Mouse (Mus musculus) CH12.LX (cell line): ENCODE results near the gene St3gal3. TPM values are rescaled to one million over a fixed set of nuclear protein-coding genes. Genes with fewer than 3 reads are reported as not detected.

Source experiments
- DNase-seq: peaks from one replicate; pipeline ENCODE4 v3.0.0-alpha.2; 2013; ENCODE audit errors: extremely low read depth
- H3K27ac ChIP-seq: 2 replicates; pipeline ENCODE4 v1.5.1; 2012; ENCODE audit warnings: low read depth, mild to moderate bottlenecking, control low read depth, moderate library complexity; ENCODE audit not compliant: insufficient read depth
- H3K27me3 ChIP-seq: replicated peaks from 2 replicates; pipeline ENCODE3; 2012; ENCODE audit warnings: inconsistent platforms
- H3K36me3 ChIP-seq, 2 experiments: replicated peaks in 1 of 2; 2 replicates each; pipeline versions ENCODE3 to v1.6.1; 2012; ENCODE audit warnings: inconsistent platforms in 1 of 2, low read length in 1 of 2, mild to moderate bottlenecking in 1 of 2, mixed read lengths in 1 of 2, moderate library complexity in 1 of 2; ENCODE audit not compliant: control insufficient read depth in 1 of 2, insufficient read depth in 1 of 2
- H3K4me1 ChIP-seq, 2 experiments: 2 replicates each; pipeline ENCODE4 v1.6.1; 2012; ENCODE audit warnings: inconsistent platforms in 1 of 2, moderate library complexity in 1 of 2; ENCODE audit not compliant: insufficient read depth in 2 of 2, control insufficient read depth in 1 of 2
- H3K4me2 ChIP-seq: 2 replicates; pipeline ENCODE4 v1.6.1; 2012; ENCODE audit warnings: low read depth, mild to moderate bottlenecking, control low read depth; ENCODE audit not compliant: poor library complexity, insufficient read depth, severe bottlenecking
- H3K4me3 ChIP-seq, 3 experiments: fragments of 150-350 bp in 1 of 3; sonication (generic) in 1 of 3; replicated peaks in 1 of 3; 2 replicates each; pipeline versions ENCODE3 to v1.5.1; 2011 to 2012; ENCODE audit warnings: low read depth in 2 of 3, low read length in 2 of 3, mild to moderate bottlenecking in 2 of 3, moderate library complexity in 2 of 3, control low read depth in 1 of 3, improper control_type of control experiment in 1 of 3, inconsistent platforms in 1 of 3, mixed read lengths in 1 of 3; ENCODE audit not compliant: poor library complexity in 1 of 3
- H3K79me2 ChIP-seq: replicated peaks from 2 replicates; pipeline ENCODE4 v1.6.1; 2012; ENCODE audit warnings: mild to moderate bottlenecking, moderate library complexity; ENCODE audit not compliant: control insufficient read depth, poor library complexity, insufficient read depth, severe bottlenecking; ENCODE audit errors: extremely low read depth
- H3K9ac ChIP-seq: 2 replicates; pipeline ENCODE4 v1.6.1; 2012; ENCODE audit warnings: low read depth, mild to moderate bottlenecking, control low read depth, moderate library complexity; ENCODE audit not compliant: insufficient read depth
- H3K9me3 ChIP-seq: replicated peaks from 2 replicates; pipeline ENCODE3; 2012; ENCODE audit warnings: low read length, inconsistent platforms, mixed read lengths
- BHLHE40 ChIP-seq: IDR thresholded peaks from 2 replicates; pipeline ENCODE4 v1.6.1; 2011; ENCODE audit warnings: mild to moderate bottlenecking, low read depth, low read length, improper control_type of control experiment
- CHD1 ChIP-seq: IDR thresholded peaks from 2 replicates; pipeline ENCODE4 v1.6.1; 2012; ENCODE audit warnings: low read depth, low read length, improper control_type of control experiment, inconsistent platforms
- CHD2 ChIP-seq: IDR thresholded peaks from 2 replicates; pipeline ENCODE4 v1.6.1; 2011; ENCODE audit warnings: low read length, improper control_type of control experiment
- CTCF ChIP-seq, 2 experiments: IDR thresholded peaks in 1 of 2; conservative IDR thresholded peaks in 1 of 2; 2 replicates each; pipeline ENCODE4 v1.5.1; 2011 to 2012; ENCODE audit warnings: low read depth in 2 of 2, low read length in 2 of 2, improper control_type of control experiment in 1 of 2, inconsistent platforms in 1 of 2, mild to moderate bottlenecking in 1 of 2, moderate library complexity in 1 of 2
- E2F4 ChIP-seq: IDR thresholded peaks from 2 replicates; pipeline ENCODE4 v1.6.1; 2011; ENCODE audit warnings: low read depth, low read length, improper control_type of control experiment; ENCODE audit not compliant: insufficient replicate concordance
- EP300 ChIP-seq: IDR thresholded peaks from 2 replicates; pipeline ENCODE4 v1.6.1; 2011; ENCODE audit warnings: low read length, improper control_type of control experiment
- ETS1 ChIP-seq: conservative IDR thresholded peaks from 2 replicates; pipeline ENCODE4 v1.6.1; 2012; ENCODE audit warnings: low read depth, mild to moderate bottlenecking, inconsistent platforms, low read length, improper control_type of control experiment, moderate library complexity
- HCFC1 ChIP-seq: IDR thresholded peaks from 2 replicates; pipeline ENCODE4 v1.6.1; 2012; ENCODE audit warnings: low read depth, mild to moderate bottlenecking, inconsistent platforms, low read length, improper control_type of control experiment
- JUN ChIP-seq: IDR thresholded peaks from 2 replicates; pipeline ENCODE4 v1.6.1; 2011; ENCODE audit warnings: low read depth, mild to moderate bottlenecking, low read length, improper control_type of control experiment, moderate library complexity; ENCODE audit not compliant: insufficient read depth
- KAT2A ChIP-seq: IDR thresholded peaks from 2 replicates; pipeline ENCODE4 v1.6.1; 2012; ENCODE audit warnings: low read length, improper control_type of control experiment, inconsistent platforms; ENCODE audit not compliant: insufficient replicate concordance
- MAX ChIP-seq: IDR thresholded peaks from 2 replicates; pipeline ENCODE4 v1.6.1; 2011; ENCODE audit warnings: low read length, improper control_type of control experiment
- MAZ ChIP-seq: IDR thresholded peaks from 2 replicates; pipeline ENCODE4 v1.6.1; 2012; ENCODE audit warnings: low read depth, mild to moderate bottlenecking, inconsistent platforms, low read length, improper control_type of control experiment, moderate library complexity
- MXI1 ChIP-seq: IDR thresholded peaks from 2 replicates; pipeline ENCODE4 v1.6.1; 2011; ENCODE audit warnings: mild to moderate bottlenecking, low read depth, low read length, improper control_type of control experiment
- MYC ChIP-seq: IDR thresholded peaks from 2 replicates; pipeline ENCODE4 v1.6.1; 2011; ENCODE audit warnings: low read depth, mild to moderate bottlenecking, improper control_type of control experiment, low read length
- NELFE ChIP-seq: IDR thresholded peaks from 2 replicates; pipeline ENCODE4 v1.6.1; 2011; ENCODE audit warnings: low read depth, low read length, improper control_type of control experiment
- NRF1 ChIP-seq: IDR thresholded peaks from 2 replicates; pipeline ENCODE4 v1.6.1; 2014; ENCODE audit warnings: low read depth, mild to moderate bottlenecking, inconsistent platforms, low read length, improper control_type of control experiment, moderate library complexity
- POLR2A ChIP-seq: IDR thresholded peaks from 2 replicates; pipeline ENCODE4 v1.6.1; 2011; ENCODE audit warnings: low read depth, mild to moderate bottlenecking, improper control_type of control experiment, low read length
- RAD21 ChIP-seq: IDR thresholded peaks from 2 replicates; pipeline ENCODE4 v1.6.1; 2011; ENCODE audit warnings: low read depth, mild to moderate bottlenecking, low read length, improper control_type of control experiment, moderate library complexity
- RCOR1 ChIP-seq: conservative IDR thresholded peaks from 2 replicates; pipeline ENCODE4 v1.6.1; 2012; ENCODE audit warnings: low read depth, mild to moderate bottlenecking, inconsistent platforms, low read length, improper control_type of control experiment
- SMC3 ChIP-seq: IDR thresholded peaks from 2 replicates; pipeline ENCODE4 v1.6.1; 2011; ENCODE audit warnings: low read depth, low read length, improper control_type of control experiment
- TCF12 ChIP-seq: IDR thresholded peaks from 2 replicates; pipeline ENCODE4 v1.6.1; 2014; ENCODE audit warnings: low read depth, mild to moderate bottlenecking, inconsistent platforms, low read length, improper control_type of control experiment
- UBTF ChIP-seq: IDR thresholded peaks from 2 replicates; pipeline ENCODE4 v1.6.1; 2012; ENCODE audit warnings: low read depth, mild to moderate bottlenecking, inconsistent platforms, low read length, improper control_type of control experiment, moderate library complexity
- USF2 ChIP-seq: conservative IDR thresholded peaks from 2 replicates; pipeline ENCODE4 v1.6.1; 2011; ENCODE audit warnings: low read depth, low read length, improper control_type of control experiment
- ZNF384 ChIP-seq: IDR thresholded peaks from 2 replicates; pipeline ENCODE4 v1.6.1; 2012; ENCODE audit warnings: low read depth, low read length, improper control_type of control experiment, inconsistent platforms
- dilution Hi-C: fragments of 300-500 bp; cut with MboI; formaldehyde crosslinking; loops from 2 replicates; pipeline ENCODE4 v1.14.3; 2020; ENCODE audit warnings: low sequenced_read_pairs; ENCODE audit not compliant: extremely low pct_unique_long_range_greater_than_20kb, extremely low pct_ligation_motif_present
- in situ Hi-C: fragments of 300-500 bp; cut with MboI; formaldehyde crosslinking; loops from 3 replicates; pipeline ENCODE4 v1.14.3; 2019; ENCODE audit warnings: low sequenced_read_pairs, low pct_ligation_motif_present, low pct_unique_long_range_greater_than_20kb, mixed read lengths
- polyA plus RNA-seq: library from polyadenylated mRNA; unstranded; fragments of >175 nt; gene quantifications from 2 replicates; pipeline ENCODE4 v1.2.1, GENCODE M21; 2012; ENCODE audit warnings: low read depth; ENCODE audit not compliant: insufficient read length
- total RNA-seq, 2 experiments: library from RNA; depleted of rRNA; stranded (reverse); fragments of 300-350 nt in 1 of 2; fragments of >200 nt in 1 of 2; gene quantifications; 2 replicates each; pipeline ENCODE4 v1.2.3; 2012 to 2014

St3gal3 gene
- total and polyA plus RNA-seq, 3 experiments, result 7.1 to 10.1 (median 8.2) TPM

- H3K36me3 ChIP-seq, result peaks cover 0 to 12% of the 10 kb centered on the region in 2 experiments
Measured at GRCm38 (mm10) chr4:118028994-118029393, 105.7 kb downstream of the St3gal3 start.

DNA sequence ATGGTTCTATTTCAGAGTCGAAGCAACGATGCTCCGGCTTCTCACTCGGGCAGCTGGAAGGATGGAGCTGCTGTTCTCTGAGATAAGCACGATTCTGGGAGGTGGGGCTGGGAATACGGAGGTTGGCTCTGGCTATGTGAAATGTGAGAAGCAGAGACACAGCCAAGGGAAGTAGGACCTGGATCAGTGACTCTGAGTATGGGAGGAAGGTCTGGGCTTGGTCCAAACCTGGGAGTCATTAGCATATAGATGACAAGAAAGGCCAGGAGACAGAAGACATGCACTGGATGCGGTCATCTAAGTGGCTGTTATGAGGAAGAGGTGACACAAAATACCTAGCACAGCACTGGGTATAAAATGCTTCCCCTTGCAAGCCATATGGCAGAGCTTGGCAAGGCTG, 108.8 kb downstream of the St3gal3 start:
- H3K27ac ChIP-seq, result no peak overlapping the region
- dilution Hi-C loops (no loop called here), in situ Hi-C loops (no loop called here)
- H3K4me1 ChIP-seq, result peaks cover 3 to 10% of the 10 kb centered on the region in 2 experiments; a peak in 2 of 4 replicates
- TF ChIP-seq ETS1 (no peak), KAT2A (no peak), BHLHE40 (no peak), UBTF (no peak), RCOR1 (no peak), E2F4 (no peak), MXI1 (no peak), NRF1 (no peak), HCFC1 (no peak)
- H3K4me3 ChIP-seq, result no peak overlapping the region
- H3K36me3 ChIP-seq, result peaks cover 0 to 13% of the 10 kb centered on the region in 2 experiments
- H3K9ac ChIP-seq, result no peak overlapping the region
- H3K79me2 ChIP-seq, result no peaks in the 10 kb centered on the region
- H3K27me3 ChIP-seq, result no peaks in the 10 kb centered on the region
- DNase-seq, result no peak
- no peaks in the 10 kb centered on the region for H3K9me3 ChIP-seq
- no peak overlapping the region for H3K4me2 ChIP-seq

More at GRCm38 (mm10) chr4:118028994-118029393, 105.7 kb downstream of the St3gal3 start:
- in situ Hi-C loops (no loop called here), dilution Hi-C loops (no loop called here)
- Histone ChIP-seq H3K9me3 (no peaks in the 10 kb centered on the region), H3K4me2 (no peak overlapping the region), H3K4me3 (no peak overlapping the region), H3K27me3 (no peaks in the 10 kb centered on the region), H3K4me1 (peaks cover 3 to 14% of the 10 kb centered on the region in 2 experiments; a peak in 3 of 4 replicates), H3K27ac (no peak overlapping the region), H3K79me2 (no peaks in the 10 kb centered on the region), H3K9ac (no peak overlapping the region)
- no peak for TF ChIP-seq CHD1
- TF ChIP-seq ETS1, result no peak
- TF ChIP-seq ZNF384, result no peak
- no peak for TF ChIP-seq UBTF
- TF ChIP-seq MYC, result no peak
- no peak for TF ChIP-seq USF2
- no peak for TF ChIP-seq POLR2A
- TF ChIP-seq E2F4, result no peak
- no peak for TF ChIP-seq NELFE
- TF ChIP-seq RAD21, result no peak
- no peak for TF ChIP-seq CHD2
- no peak for TF ChIP-seq JUN
- TF ChIP-seq NRF1, result no peak
- no peak for TF ChIP-seq CTCF (conservative IDR thresholded peaks at IDR 0.05 in 1 of 2, IDR thresholded peaks at IDR 0.05 in 1 of 2; ENCODE audit: low read depth in 2 of 2, low read length in 2 of 2)
- TF ChIP-seq TCF12, result no peak
- no peak for TF ChIP-seq MAX
- TF ChIP-seq MAZ, result no peak
- no peak for TF ChIP-seq EP300
- TF ChIP-seq MXI1, result no peak
- TF ChIP-seq SMC3, result no peak
- no peak for DNase-seq
